Mouse (Mus musculus): ENCODE results near the gene Eif3b.
"Not testable (repeated sequence)": the region's sequence is repeated elsewhere in the genome, so short reads cannot be mapped to it uniquely, and the experiment has no call there.

The Eif3b gene

GRCm38 (mm10) chr5:140396166-140396940, 22.8 kb upstream of the Eif3b start:
- DNase-seq (ENCODE audit: low read depth, low spot score): no peak

DNA sequence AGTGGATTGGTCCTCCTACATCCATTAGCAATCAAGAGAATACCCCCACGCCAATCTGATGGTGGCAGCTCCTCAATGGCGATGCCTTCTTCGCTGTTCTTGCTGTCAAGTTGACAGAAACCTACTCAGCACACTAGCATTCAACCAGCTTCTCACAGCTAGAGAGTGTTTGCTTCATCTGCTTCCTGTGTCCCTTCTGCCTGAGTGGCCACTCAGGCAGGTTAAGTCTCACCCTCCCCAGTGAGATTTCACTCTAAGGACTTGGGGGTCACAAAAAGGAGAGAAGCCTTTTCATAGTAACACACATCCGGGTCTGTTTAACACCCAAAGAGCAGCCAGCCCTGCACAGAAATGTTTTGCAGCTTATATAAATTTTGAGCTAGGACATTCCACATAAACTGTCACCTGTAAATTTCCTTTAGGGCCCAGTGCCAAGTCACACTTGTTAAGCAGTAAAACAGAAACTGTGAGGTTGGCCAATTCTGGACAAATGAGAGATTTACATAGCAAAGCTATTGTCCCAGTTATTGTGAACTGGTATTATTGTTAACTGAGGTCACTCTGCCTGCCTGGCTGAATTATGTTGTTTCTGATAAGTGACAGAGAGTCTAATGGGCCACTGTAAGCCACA, 16.4 kb upstream of the Eif3b start:
- no peak for DNase-seq (ENCODE audit: low read depth, low spot score)

DNA sequence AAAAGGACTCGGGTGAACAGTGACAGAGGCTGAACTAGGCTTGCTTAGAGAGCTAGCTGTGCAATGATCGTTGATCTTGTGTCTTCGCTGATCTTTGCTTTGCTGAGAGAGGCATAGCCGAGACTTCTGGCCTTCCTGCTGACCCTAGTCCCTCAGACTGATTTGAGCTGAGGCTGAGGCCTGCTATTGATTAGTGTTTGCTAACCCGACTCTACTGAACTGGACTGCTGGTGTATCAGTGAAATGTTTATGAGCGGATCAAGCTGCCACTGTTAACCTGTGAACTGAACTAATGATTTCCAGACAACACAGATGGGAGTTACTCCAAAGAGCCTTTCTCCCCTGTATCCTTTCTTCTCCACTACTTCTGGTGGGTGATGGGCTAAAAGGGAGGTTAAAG, 14.0 kb upstream of the Eif3b start:
- no peak for DNase-seq (ENCODE audit: low read depth, low spot score)

- DNase-seq (ENCODE audit: low read depth, low spot score): no peak
Measured at GRCm38 (mm10) chr5:140406666-140407065, 12.5 kb upstream of the Eif3b start.

GRCm38 (mm10) chr5:140408801-140409200, 10.3 kb upstream of the Eif3b start:
- DNase-seq (ENCODE audit: low read depth, low spot score): no peak

DNA sequence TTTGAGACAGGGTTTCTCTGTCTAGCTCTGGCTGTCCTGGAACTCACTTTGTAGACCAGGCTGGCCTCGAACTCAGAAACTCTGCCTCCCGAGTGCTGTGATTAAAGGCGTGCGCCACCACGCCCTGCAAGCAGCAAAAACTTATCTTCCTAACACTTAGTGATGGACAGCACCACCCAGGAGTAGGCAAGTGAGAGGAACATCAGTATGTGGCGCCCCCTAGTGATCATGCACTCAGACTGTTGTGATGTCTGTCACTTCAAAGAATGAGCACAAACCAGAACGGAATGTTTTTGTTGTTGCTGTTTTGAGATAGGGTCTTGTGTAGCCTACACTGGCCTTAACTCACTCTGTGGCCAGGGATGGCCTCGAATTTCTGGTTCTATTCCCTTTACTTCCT, 7.8 kb upstream of the Eif3b start:
- DNase-seq (ENCODE audit: low read depth, low spot score): no peak

DNA sequence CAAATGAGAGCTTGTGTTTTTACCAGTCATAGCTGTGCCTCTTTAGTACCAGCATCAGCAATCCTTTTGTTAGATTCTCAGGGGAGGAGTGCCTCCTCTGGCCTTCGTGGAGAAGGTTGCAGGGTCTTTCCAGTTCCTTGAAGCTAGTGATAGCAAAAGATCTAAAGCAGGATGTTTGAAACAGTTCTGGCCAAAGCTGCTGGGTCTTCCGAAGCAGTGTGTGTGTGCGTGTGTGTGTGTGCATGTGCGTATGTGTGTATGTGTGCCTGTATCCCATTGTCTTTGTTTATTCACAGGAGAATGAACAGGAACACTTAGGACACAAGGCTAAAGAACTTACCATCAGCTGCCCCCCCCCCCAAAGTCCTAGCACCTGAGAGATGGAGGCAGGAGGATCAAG, 4.5 kb upstream of the Eif3b start:
- no peak for DNase-seq (ENCODE audit: low read depth, low spot score)

DNA sequence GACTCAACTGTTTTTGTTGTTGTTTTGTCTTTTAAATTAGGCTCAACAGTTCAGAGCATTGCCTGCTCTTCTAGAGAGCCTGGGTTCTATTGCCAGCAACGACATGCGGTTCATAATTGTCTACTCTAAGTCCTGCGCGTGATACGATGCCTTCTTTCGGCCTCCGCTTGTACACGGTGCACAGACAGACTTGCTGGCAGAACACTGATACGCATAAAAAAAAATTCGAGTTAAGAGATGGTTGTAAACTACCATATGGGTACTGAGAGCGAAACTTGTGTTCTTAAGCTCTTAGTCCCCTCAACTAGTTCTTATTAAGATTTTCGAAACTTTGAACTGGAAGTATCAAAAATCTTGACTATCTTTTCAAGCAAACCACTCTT, 1.0 kb upstream of the Eif3b start:
- no peak for DNase-seq (ENCODE audit: low read depth, low spot score)

- DNase-seq (ENCODE audit: low read depth, low spot score): no peak
Measured at GRCm38 (mm10) chr5:140419442-140420080, 433 bp downstream of the Eif3b start.

- DNase-seq (ENCODE audit: low read depth, low spot score): no peak
Measured at GRCm38 (mm10) chr5:140420616-140421015, 1.5 kb downstream of the Eif3b start.

- no peak for DNase-seq (ENCODE audit: low read depth, low spot score)
Measured at GRCm38 (mm10) chr5:140425016-140425783, 6.1 kb downstream of the Eif3b start.

DNA sequence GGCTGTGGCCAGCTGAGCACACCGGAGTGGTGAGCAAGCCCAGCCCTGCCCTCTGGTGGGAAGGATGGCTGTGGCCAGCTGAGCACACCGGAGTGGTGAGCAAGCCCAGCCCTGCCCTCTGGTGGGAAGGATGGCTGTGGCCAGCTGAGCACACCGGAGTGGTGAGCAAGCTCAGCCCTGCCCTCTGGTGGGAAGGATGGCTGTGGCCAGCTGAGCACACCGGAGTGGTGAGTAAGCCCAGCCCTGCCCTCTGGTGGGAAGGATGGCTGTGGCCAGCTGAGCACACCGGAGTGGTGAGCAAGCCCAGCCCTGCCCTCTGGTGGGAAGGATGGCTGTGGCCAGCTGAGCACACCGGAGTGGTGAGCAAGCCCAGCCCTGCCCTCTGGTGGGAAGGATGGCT, 20.0 kb downstream of the Eif3b start:
- DNase-seq (ENCODE audit: low read depth, low spot score): not testable (repeated sequence)

- DNase-seq (ENCODE audit: low read depth, low spot score): no peak
Measured at GRCm38 (mm10) chr5:140441406-140441805, 22.3 kb downstream of the Eif3b start.

GRCm38 (mm10) chr5:140444012-140444411, 24.9 kb downstream of the Eif3b start:
- DNase-seq (ENCODE audit: low read depth, low spot score): no peak

GRCm38 (mm10) chr5:140445345-140445744, 26.2 kb downstream of the Eif3b start, which contains the start of gene Gm4869:
Gene Gm4869, plus strand, starts transcription at chr5:140445645.
- no peak for DNase-seq (ENCODE audit: low read depth, low spot score)

DNA sequence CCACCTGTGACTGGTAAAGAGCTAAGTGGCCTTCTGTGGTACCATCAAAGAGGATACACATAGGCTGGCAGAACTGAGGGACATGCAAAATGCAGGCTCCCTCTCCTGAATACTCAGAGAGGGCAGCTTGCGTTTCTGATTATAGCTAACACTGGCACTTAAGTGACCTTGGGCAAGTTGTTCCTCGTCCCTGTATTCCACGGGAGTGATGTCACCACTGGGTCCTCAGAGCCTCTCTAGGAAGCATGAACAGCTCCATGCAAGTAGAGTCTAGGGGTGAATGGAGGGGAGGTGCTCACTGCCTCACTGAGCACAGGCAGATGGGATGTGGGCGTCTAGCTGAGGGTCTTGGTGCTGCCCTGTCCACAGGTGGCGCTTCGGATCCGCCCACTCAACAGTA, 26.9 kb downstream of the Eif3b start:
- DNase-seq (ENCODE audit: low read depth, low spot score): no peak

GRCm38 (mm10) chr5:140454488-140454887, 35.4 kb downstream of the Eif3b start:
- no peak for DNase-seq (ENCODE audit: low read depth, low spot score)

DNA sequence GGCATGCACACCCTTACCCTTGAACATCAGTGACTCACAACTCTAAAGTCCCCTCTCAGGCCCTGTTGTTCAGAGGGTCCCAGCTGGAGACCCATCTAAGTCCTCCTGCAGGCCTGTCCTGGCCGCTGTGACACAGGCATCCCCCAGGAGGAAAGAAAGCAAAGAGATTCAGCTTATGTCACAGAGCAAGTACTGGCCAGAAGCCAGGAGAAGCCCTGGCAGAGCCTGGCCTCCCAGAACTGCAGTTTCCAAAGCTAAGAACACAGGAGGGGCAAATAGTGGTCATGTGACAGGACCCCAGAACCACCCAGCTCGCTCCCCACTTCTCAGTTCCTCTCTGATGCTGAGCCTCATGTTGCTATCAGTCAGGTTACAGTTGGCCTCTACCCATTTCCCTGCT, 36.3 kb downstream of the Eif3b start:
- DNase-seq (ENCODE audit: low read depth, low spot score): no peak

GRCm38 (mm10) chr5:140461476-140461875, 42.3 kb downstream of the Eif3b start:
- DNase-seq (ENCODE audit: low read depth, low spot score): no peak

GRCm38 (mm10) chr5:140463151-140463550, 44.0 kb downstream of the Eif3b start:
- not testable (repeated sequence) for DNase-seq (ENCODE audit: low read depth, low spot score)

DNA sequence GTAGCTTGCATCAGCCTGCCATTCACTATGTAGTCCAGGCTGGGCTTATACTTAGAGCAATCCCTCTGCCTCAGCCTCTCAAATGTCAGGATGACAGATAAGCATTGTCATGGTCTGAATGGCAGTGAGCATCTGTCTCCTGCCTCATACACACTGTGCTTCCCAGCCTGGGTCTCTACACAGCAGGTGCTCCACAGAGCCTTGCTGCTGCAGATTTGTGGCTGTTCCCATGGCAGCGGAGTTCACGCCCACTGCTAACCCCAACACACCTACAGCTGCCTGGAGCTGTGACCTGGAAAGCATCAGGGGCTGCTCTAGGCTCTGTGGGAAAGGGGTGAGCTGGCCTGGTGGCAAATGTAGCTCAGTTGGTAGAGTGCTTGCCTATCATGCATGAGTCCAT, 45.8 kb downstream of the Eif3b start:
- DNase-seq (ENCODE audit: low read depth, low spot score): no peak

DNA sequence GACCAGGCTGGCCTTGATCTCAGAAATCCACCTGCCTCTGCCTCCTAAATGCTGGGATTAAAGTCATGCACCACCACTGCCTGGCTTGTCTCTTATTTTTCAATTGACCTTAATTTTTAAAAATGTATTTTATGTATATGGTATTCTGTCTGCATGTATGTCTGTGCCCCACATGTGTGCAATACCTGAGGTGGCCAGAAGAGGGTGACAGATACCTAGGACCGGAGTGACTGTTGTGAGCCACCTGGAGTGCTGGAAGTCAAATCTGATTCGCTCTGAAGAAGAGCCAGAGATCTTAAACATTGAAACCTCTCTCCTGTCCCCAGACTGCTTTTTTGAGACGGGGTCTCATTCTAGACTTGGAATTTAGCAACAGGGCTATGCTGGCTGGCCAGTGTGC, 53.2 kb downstream of the Eif3b start:
- no peak for DNase-seq (ENCODE audit: low read depth, low spot score)

Measured in skeletal muscle tissue, adult 2 months (tissue).